Mouse (Mus musculus): Measurements from ENCODE around the gene Ric1. TPM values are rescaled to one million over a fixed set of nuclear protein-coding genes. Genes with fewer than 3 reads are reported as not detected.

Gene Ric1
- total and polyA plus RNA-seq, 3 experiments, result 41.0 to 77.2 (median 54.2) TPM

GRCm38 (mm10) chr19:29501106-29501505 lies 21.0 kb upstream of the Ric1 start:
- DNase-seq (ENCODE audit: low read depth, low spot score), result peak; percentile 95
- peak overlapping the region; percentile 37; the same call in 1 of the 2 replicates for H3K27ac ChIP-seq (ENCODE audit: control insufficient read depth, low read depth, low read length)
- peak overlapping the region; percentile 72 for H3K9ac ChIP-seq (ENCODE audit: control insufficient read depth, low read depth, low read length, poor library complexity, severe bottlenecking)

GRCm38 (mm10) chr19:29501507-29501906 lies 20.6 kb upstream of the Ric1 start:
- H3K27me3 ChIP-seq (ENCODE audit: control insufficient read depth in 1 of 2, insufficient read depth in 2 of 2, low read length in 2 of 2), result no peaks in the 10 kb centered on the region
- no peaks in the 10 kb centered on the region for H3K79me2 ChIP-seq (ENCODE audit: control insufficient read depth, insufficient read depth, low read length, poor library complexity)
- peak overlapping the region; percentile 37; the same call in 1 of the 2 replicates for H3K27ac ChIP-seq (ENCODE audit: control insufficient read depth, low read depth, low read length)
- H3K36me3 ChIP-seq (ENCODE audit: control insufficient read depth in 1 of 2, insufficient read depth in 2 of 2, low read length in 2 of 2), result peaks cover 0 to 43% of the 10 kb centered on the region in 2 experiments; a peak in 2 of 4 replicates
- H3K9ac ChIP-seq (ENCODE audit: control insufficient read depth, low read depth, low read length, poor library complexity, severe bottlenecking), result peak overlapping the region; percentile 72
- peak overlapping the region; percentile 60 to 64 for H3K4me3 ChIP-seq (ENCODE audit: control insufficient read depth in 1 of 2, insufficient read depth in 1 of 2, low read depth in 2 of 2, low read length in 2 of 2)
- peak in 2 of 3 experiments; percentile 98 to 100; a peak in 4 of 6 replicates for TF ChIP-seq CTCF (IDR thresholded peaks at IDR 0.05 in 2 of 3, conservative IDR thresholded peaks at IDR 0.05 in 1 of 3; ENCODE audit: control insufficient read depth in 1 of 3, insufficient read depth in 1 of 3, low read depth in 2 of 3, low read length in 3 of 3, poor library complexity in 1 of 3, severe bottlenecking in 1 of 3)
- peak; percentile 46; the same call in 1 of the 2 replicates for TF ChIP-seq GATA1 (IDR thresholded peaks at IDR 0.05; ENCODE audit: low read depth, low read length)
- TF ChIP-seq E2F4 (IDR thresholded peaks at IDR 0.05; ENCODE audit: borderline replicate concordance, low read depth, low read length), result no peak
- TF ChIP-seq UBTF (IDR thresholded peaks at IDR 0.05; ENCODE audit: borderline replicate concordance, insufficient read depth, low read depth, low read length), result no peak
- TF ChIP-seq CHD2 (IDR thresholded peaks at IDR 0.05; ENCODE audit: low read length), result no peak
- TF ChIP-seq ETS1 (IDR thresholded peaks at IDR 0.05; ENCODE audit: low read depth, low read length), result no peak
- TF ChIP-seq KAT2A (conservative IDR thresholded peaks at IDR 0.05; ENCODE audit: low read depth, low read length), result no peak
- DNase-seq (ENCODE audit: low read depth, low spot score), result peak; percentile 99
- H3K4me1 ChIP-seq (ENCODE audit: control insufficient read depth in 1 of 2, insufficient read depth in 2 of 2, low read length in 2 of 2), result peaks cover 17 to 40% of the 10 kb centered on the region in 2 experiments
- no peaks in the 10 kb centered on the region for H3K9me3 ChIP-seq (replicated peaks; ENCODE audit: insufficient read depth, low read length)

More at GRCm38 (mm10) chr19:29501106-29501505, 21.0 kb upstream of the Ric1 start:
- Histone ChIP-seq H3K4me1 (ENCODE audit: control insufficient read depth in 1 of 2, insufficient read depth in 2 of 2, low read length in 2 of 2) (peaks cover 17 to 40% of the 10 kb centered on the region in 2 experiments), H3K9me3 (replicated peaks; ENCODE audit: insufficient read depth, low read length) (no peaks in the 10 kb centered on the region), H3K79me2 (ENCODE audit: control insufficient read depth, insufficient read depth, low read length, poor library complexity) (no peaks in the 10 kb centered on the region), H3K27me3 (ENCODE audit: control insufficient read depth in 1 of 2, insufficient read depth in 2 of 2, low read length in 2 of 2) (no peaks in the 10 kb centered on the region), H3K4me3 (ENCODE audit: control insufficient read depth in 1 of 2, insufficient read depth in 1 of 2, low read depth in 2 of 2, low read length in 2 of 2) (peak overlapping the region; percentile 60 to 64), H3K36me3 (ENCODE audit: control insufficient read depth in 1 of 2, insufficient read depth in 2 of 2, low read length in 2 of 2) (peaks cover 0 to 43% of the 10 kb centered on the region in 2 experiments; a peak in 2 of 4 replicates)
- TF ChIP-seq POLR2AphosphoS2 (IDR thresholded peaks at IDR 0.05; ENCODE audit: low read length) (no peak), CTCF (IDR thresholded peaks at IDR 0.05 in 2 of 3, conservative IDR thresholded peaks at IDR 0.05 in 1 of 3; ENCODE audit: control insufficient read depth in 1 of 3, insufficient read depth in 1 of 3, low read depth in 2 of 3, low read length in 3 of 3, poor library complexity in 1 of 3, severe bottlenecking in 1 of 3) (peak in 2 of 3 experiments; percentile 76 to 91; a peak in 4 of 6 replicates), GATA1 (IDR thresholded peaks at IDR 0.05; ENCODE audit: low read depth, low read length) (peak; percentile 65), POLR2A (IDR thresholded peaks at IDR 0.05; ENCODE audit: control insufficient read depth in 1 of 2, insufficient read depth in 1 of 2, low read depth in 1 of 2, low read length in 2 of 2, poor library complexity in 1 of 2) (peak in 1 of 2 experiments; percentile 48; a peak in 1 of 4 replicates)

GRCm38 (mm10) chr19:29504131-29504530 lies 18.0 kb upstream of the Ric1 start:
- Histone ChIP-seq H3K79me2 (ENCODE audit: control insufficient read depth, insufficient read depth, low read length, poor library complexity) (no peaks in the 10 kb centered on the region), H3K4me3 (ENCODE audit: control insufficient read depth in 1 of 2, insufficient read depth in 1 of 2, low read depth in 2 of 2, low read length in 2 of 2) (no peak overlapping the region), H3K9ac (ENCODE audit: control insufficient read depth, low read depth, low read length, poor library complexity, severe bottlenecking) (no peak overlapping the region), H3K9me3 (replicated peaks; ENCODE audit: insufficient read depth, low read length) (no peaks in the 10 kb centered on the region), H3K27me3 (ENCODE audit: control insufficient read depth in 1 of 2, insufficient read depth in 2 of 2, low read length in 2 of 2) (no peaks in the 10 kb centered on the region), H3K4me1 (ENCODE audit: control insufficient read depth in 1 of 2, insufficient read depth in 2 of 2, low read length in 2 of 2) (peaks cover 13 to 39% of the 10 kb centered on the region in 2 experiments), H3K36me3 (ENCODE audit: control insufficient read depth in 1 of 2, insufficient read depth in 2 of 2, low read length in 2 of 2) (peaks cover 0 to 40% of the 10 kb centered on the region in 2 experiments; a peak in 2 of 4 replicates), H3K27ac (ENCODE audit: control insufficient read depth, low read depth, low read length) (no peak overlapping the region)
- no peak for TF ChIP-seq ZC3H11A (IDR thresholded peaks at IDR 0.05; ENCODE audit: low read depth, low read length)
- TF ChIP-seq MXI1 (IDR thresholded peaks at IDR 0.05; ENCODE audit: low read depth, low read length), result no peak
- TF ChIP-seq MAZ (IDR thresholded peaks at IDR 0.05; ENCODE audit: low read depth, low read length), result no peak
- no peak for TF ChIP-seq KAT2A (conservative IDR thresholded peaks at IDR 0.05; ENCODE audit: low read depth, low read length)
- no peak for TF ChIP-seq MYC (IDR thresholded peaks at IDR 0.05; ENCODE audit: low read depth, low read length)
- no peak for TF ChIP-seq POLR2A (IDR thresholded peaks at IDR 0.05; ENCODE audit: control insufficient read depth in 1 of 2, insufficient read depth in 1 of 2, low read depth in 1 of 2, low read length in 2 of 2, poor library complexity in 1 of 2)
- TF ChIP-seq NRF1 (IDR thresholded peaks at IDR 0.05; ENCODE audit: insufficient read depth, low read depth, low read length, poor library complexity, severe bottlenecking), result no peak
- TF ChIP-seq EP300 (IDR thresholded peaks at IDR 0.05; ENCODE audit: low read depth in 1 of 2, low read length in 2 of 2), result no peak
- TF ChIP-seq GABPA (IDR thresholded peaks at IDR 0.05; ENCODE audit: low read depth, low read length), result no peak
- no peak for TF ChIP-seq USF1 (IDR thresholded peaks at IDR 0.05; ENCODE audit: low read depth, low read length)
- no peak for TF ChIP-seq RAD21 (IDR thresholded peaks at IDR 0.05; ENCODE audit: low read depth, low read length)
- no peak for TF ChIP-seq MYB (IDR thresholded peaks at IDR 0.05; ENCODE audit: low read depth, low read length)
- no peak for TF ChIP-seq HCFC1 (IDR thresholded peaks at IDR 0.05; ENCODE audit: low read depth, low read length)
- no peak for TF ChIP-seq JUND (IDR thresholded peaks at IDR 0.05; ENCODE audit: low read depth, low read length)
- TF ChIP-seq GATA1 (IDR thresholded peaks at IDR 0.05; ENCODE audit: low read depth, low read length), result peak; percentile 84
- TF ChIP-seq TAL1 (IDR thresholded peaks at IDR 0.05; ENCODE audit: low read length), result 0 out of 2 replicates have a peak, but pooled peaks have one; percentile 19
- DNase-seq (ENCODE audit: low read depth, low spot score), result peak; percentile 81

Data from MEL (cell line).